Mouse (Mus musculus) heart, adult 2 months (tissue): ENCODE results near the gene Renbp.

Experiments
- CTCF ChIP-seq: fragments of 200-600 bp; IDR thresholded peaks from 2 replicates; pipeline ENCODE4 v1.8.1; 2022; ENCODE audit warnings: antibody characterized with exemption, mild to moderate bottlenecking, moderate library complexity
- POLR2A ChIP-seq: fragments of 200-500 bp; IDR thresholded peaks from 2 replicates; pipeline ENCODE4 v1.6.1; 2011; ENCODE audit warnings: mild to moderate bottlenecking, low read depth, low read length, control low read depth; ENCODE audit not compliant: insufficient read depth

- TF ChIP-seq POLR2A (no peak), CTCF (no peak)
Measured at GRCm38 (mm10) chrX:73964363-73964762, 33.7 kb upstream of the Renbp start.
